Mouse (Mus musculus): Measurements from ENCODE around the gene Hbb-y.
"Not testable (repeated sequence)": the region's sequence is repeated elsewhere in the genome, so short reads cannot be mapped to it uniquely, and the experiment has no call there.

Hbb-y gene

GRCm38 (mm10) chr7:103853090-103853489 lies at the start of gene Hbb-y:
Hbb-y (minus strand) TSS chr7:103853216.
- DNase-seq (ENCODE audit: low spot score), result no peak

GRCm38 (mm10) chr7:103894385-103894784 lies 41.4 kb upstream of the Hbb-y start, which contains the start of gene Olfr64:
Olfr64 (minus strand) TSS chr7:103894485.
- DNase-seq (ENCODE audit: low spot score), result no peak

- no peak for DNase-seq (ENCODE audit: low spot score)
Measured at GRCm38 (mm10) chr7:103886152-103886551, 33.1 kb upstream of the Hbb-y start, which contains the start of gene Olfr66. Olfr66 (minus strand) TSS chr7:103886252.

- no peak for DNase-seq (ENCODE audit: low spot score)
Measured at GRCm38 (mm10) chr7:103877093-103877492, 24.1 kb upstream of the Hbb-y start.

- no peak for DNase-seq (ENCODE audit: low spot score)
Measured at GRCm38 (mm10) chr7:103874451-103874850, 21.4 kb upstream of the Hbb-y start.

GRCm38 (mm10) chr7:103873064-103873463 lies 20.0 kb upstream of the Hbb-y start:
- no peak for DNase-seq (ENCODE audit: low spot score)

GRCm38 (mm10) chr7:103870667-103871066 lies 17.7 kb upstream of the Hbb-y start:
- no peak for DNase-seq (ENCODE audit: low spot score)

- no peak for DNase-seq (ENCODE audit: low spot score)
Measured at GRCm38 (mm10) chr7:103865716-103866115, 12.7 kb upstream of the Hbb-y start.

- no peak for DNase-seq (ENCODE audit: low spot score)
Measured at GRCm38 (mm10) chr7:103861531-103861930, 8.5 kb upstream of the Hbb-y start.

GRCm38 (mm10) chr7:103860855-103861254 lies 7.8 kb upstream of the Hbb-y start:
- DNase-seq (ENCODE audit: low spot score), result peak; percentile 46

GRCm38 (mm10) chr7:103859076-103859475 lies 6.1 kb upstream of the Hbb-y start:
- no peak for DNase-seq (ENCODE audit: low spot score)

- DNase-seq (ENCODE audit: low spot score), result no peak
Measured at GRCm38 (mm10) chr7:103854669-103855068, 1.7 kb upstream of the Hbb-y start.

GRCm38 (mm10) chr7:103844525-103845325 lies 8.3 kb downstream of the Hbb-y start:
- no peak for DNase-seq (ENCODE audit: low spot score)

- DNase-seq (ENCODE audit: low spot score), result no peak
Measured at GRCm38 (mm10) chr7:103843034-103843433, 10.0 kb downstream of the Hbb-y start, which contains the start of gene Hbb-bh1. Hbb-bh1 (minus strand) TSS chr7:103843164.

- DNase-seq (ENCODE audit: low spot score), result no peak
Measured at GRCm38 (mm10) chr7:103840268-103840667, 12.7 kb downstream of the Hbb-y start, which contains the start of gene Hbb-bh2. Hbb-bh2 (minus strand) TSS chr7:103840520.

- DNase-seq (ENCODE audit: low spot score), result no peak
Measured at GRCm38 (mm10) chr7:103827808-103828207, 25.2 kb downstream of the Hbb-y start, which contains the start of gene Hbb-bs. Hbb-bs (minus strand) TSS chr7:103828096.

GRCm38 (mm10) chr7:103827139-103827538 lies 25.9 kb downstream of the Hbb-y start:
- DNase-seq (ENCODE audit: low spot score), result not testable (repeated sequence)

- DNase-seq (ENCODE audit: low spot score), result no peak
Measured at GRCm38 (mm10) chr7:103826255-103826887, 26.6 kb downstream of the Hbb-y start.

GRCm38 (mm10) chr7:103825536-103826254 lies 27.3 kb downstream of the Hbb-y start:
- DNase-seq (ENCODE audit: low spot score), result no peak

- DNase-seq (ENCODE audit: low spot score), result no peak
Measured at GRCm38 (mm10) chr7:103824597-103824996, 28.4 kb downstream of the Hbb-y start.

- not testable (repeated sequence) for DNase-seq (ENCODE audit: low spot score)
Measured at GRCm38 (mm10) chr7:103815085-103815484, 37.9 kb downstream of the Hbb-y start.

- DNase-seq (ENCODE audit: low spot score), result no peak
Measured at GRCm38 (mm10) chr7:103813766-103814165, 39.2 kb downstream of the Hbb-y start, which contains the start of gene Hbb-bt. Hbb-bt (minus strand) TSS chr7:103813996.
